Mouse (Mus musculus): ENCODE data around the gene Tyk2. TPM values are rescaled to one million over a fixed set of nuclear protein-coding genes. Genes with fewer than 3 reads are reported as not detected.

The Tyk2 gene
- 5.4 and 7.1 TPM in 2 replicates for polyA plus RNA-seq (2014; fragmentation: Nextera tagmentation; extraction: Ambion mirVana)

GRCm38 (mm10) chr9:21131059-21131956 is at the start of gene Tyk2:
Gene Tyk2 (minus strand): TSS chr9:21131243.
- WGBS: 6% methylated on average over 37 of the region's 37 CpGs
- H3K9ac ChIP-seq (replicated peaks; ENCODE audit: low read length): peak within 1 kb of the TSS; percentile 73
- ATAC-seq (replicated peaks; ENCODE audit: insufficient number of reproducible peaks, low FRiP score, low TSS enrichment, low read depth) (peak; percentile 98), DNase-seq (ENCODE audit: low spot score) (peak; percentile 96)
- peak within 1 kb of the TSS; percentile 70 for H3K4me2 ChIP-seq (ENCODE audit: low read depth, low read length)
- no peaks in the 10 kb centered on the region for H3K4me1 ChIP-seq (ENCODE audit: control insufficient read depth, insufficient read depth, low read length)
- peak within 1 kb of the TSS; percentile 63 for H3K4me3 ChIP-seq (ENCODE audit: low read depth, low read length)
- no peaks in the 10 kb centered on the region for H3K27me3 ChIP-seq (ENCODE audit: control insufficient read depth, insufficient read depth, low read length)
- H3K36me3 ChIP-seq (replicated peaks; ENCODE audit: control insufficient read depth, insufficient read depth, low read depth, low read length): no peaks in the 10 kb centered on the region; the same call in 1 of the 2 replicates
- H3K9me3 ChIP-seq (replicated peaks; ENCODE audit: control insufficient read depth, low read length): no peaks in the 10 kb centered on the region
- no peak within 1 kb of the TSS for H3K27ac ChIP-seq (replicated peaks; ENCODE audit: low read depth, low read length)

- no peak for DNase-seq (ENCODE audit: low spot score)
- Histone ChIP-seq H3K4me2 (ENCODE audit: low read depth, low read length) (no peak overlapping the region), H3K36me3 (replicated peaks; ENCODE audit: control insufficient read depth, insufficient read depth, low read depth, low read length) (no peaks in the 10 kb centered on the region), H3K4me1 (ENCODE audit: control insufficient read depth, insufficient read depth, low read length) (peaks cover 2% of the 10 kb centered on the region; the same call in 1 of the 2 replicates), H3K27ac (replicated peaks; ENCODE audit: low read depth, low read length) (no peak overlapping the region), H3K27me3 (ENCODE audit: control insufficient read depth, insufficient read depth, low read length) (peaks cover 3% of the 10 kb centered on the region; the same call in 1 of the 2 replicates), H3K9ac (replicated peaks; ENCODE audit: low read length) (no peak overlapping the region), H3K4me3 (ENCODE audit: low read depth, low read length) (no peak overlapping the region), H3K9me3 (replicated peaks; ENCODE audit: control insufficient read depth, low read length) (no peaks in the 10 kb centered on the region)
- no peak for ATAC-seq (replicated peaks; ENCODE audit: insufficient number of reproducible peaks, low FRiP score, low TSS enrichment, low read depth)
- 77% methylated on average over 1 of the region's 1 CpGs for WGBS
Observed at GRCm38 (mm10) chr9:21180841-21181240, 49.8 kb upstream of the Tyk2 start.

GRCm38 (mm10) chr9:21180402-21180801 is 49.4 kb upstream of the Tyk2 start:
- H3K9ac ChIP-seq (replicated peaks; ENCODE audit: low read length): no peak overlapping the region
- no peak overlapping the region for H3K4me2 ChIP-seq (ENCODE audit: low read depth, low read length)
- H3K36me3 ChIP-seq (replicated peaks; ENCODE audit: control insufficient read depth, insufficient read depth, low read depth, low read length): no peaks in the 10 kb centered on the region
- H3K4me1 ChIP-seq (ENCODE audit: control insufficient read depth, insufficient read depth, low read length): peaks cover 2% of the 10 kb centered on the region; the same call in 1 of the 2 replicates
- H3K4me3 ChIP-seq (ENCODE audit: low read depth, low read length): no peak overlapping the region
- DNase-seq (ENCODE audit: low spot score) (no peak), ATAC-seq (replicated peaks; ENCODE audit: insufficient number of reproducible peaks, low FRiP score, low TSS enrichment, low read depth) (no peak)
- WGBS: 62% methylated on average over 4 of the region's 4 CpGs
- no peaks in the 10 kb centered on the region for H3K9me3 ChIP-seq (replicated peaks; ENCODE audit: control insufficient read depth, low read length)
- H3K27ac ChIP-seq (replicated peaks; ENCODE audit: low read depth, low read length): no peak overlapping the region
- H3K27me3 ChIP-seq (ENCODE audit: control insufficient read depth, insufficient read depth, low read length): peaks cover 3% of the 10 kb centered on the region; the same call in 1 of the 2 replicates

- H3K36me3 ChIP-seq (replicated peaks; ENCODE audit: control insufficient read depth, insufficient read depth, low read depth, low read length): no peaks in the 10 kb centered on the region
- ATAC-seq (replicated peaks; ENCODE audit: insufficient number of reproducible peaks, low FRiP score, low TSS enrichment, low read depth) (no peak), DNase-seq (ENCODE audit: low spot score) (no peak)
- H3K27ac ChIP-seq (replicated peaks; ENCODE audit: low read depth, low read length): no peak overlapping the region
- no peak overlapping the region for H3K4me3 ChIP-seq (ENCODE audit: low read depth, low read length)
- no peaks in the 10 kb centered on the region for H3K4me1 ChIP-seq (ENCODE audit: control insufficient read depth, insufficient read depth, low read length)
- H3K9me3 ChIP-seq (replicated peaks; ENCODE audit: control insufficient read depth, low read length): no peaks in the 10 kb centered on the region
- no peak overlapping the region for H3K9ac ChIP-seq (replicated peaks; ENCODE audit: low read length)
- no peaks in the 10 kb centered on the region for H3K27me3 ChIP-seq (ENCODE audit: control insufficient read depth, insufficient read depth, low read length)
- WGBS: 66% methylated on average over 6 of the region's 6 CpGs
- no peak overlapping the region for H3K4me2 ChIP-seq (ENCODE audit: low read depth, low read length)
Observed at GRCm38 (mm10) chr9:21172364-21172763, 41.3 kb upstream of the Tyk2 start.

GRCm38 (mm10) chr9:21169157-21169556 is 38.1 kb upstream of the Tyk2 start:
- H3K27me3 ChIP-seq (ENCODE audit: control insufficient read depth, insufficient read depth, low read length): peaks cover 27% of the 10 kb centered on the region
- H3K4me3 ChIP-seq (ENCODE audit: low read depth, low read length): no peak overlapping the region
- no peak overlapping the region for H3K4me2 ChIP-seq (ENCODE audit: low read depth, low read length)
- peaks cover 10% of the 10 kb centered on the region for H3K4me1 ChIP-seq (ENCODE audit: control insufficient read depth, insufficient read depth, low read length)
- ATAC-seq (replicated peaks; ENCODE audit: insufficient number of reproducible peaks, low FRiP score, low TSS enrichment, low read depth) (no peak), DNase-seq (ENCODE audit: low spot score) (no peak)
- no peak overlapping the region for H3K27ac ChIP-seq (replicated peaks; ENCODE audit: low read depth, low read length)
- H3K9me3 ChIP-seq (replicated peaks; ENCODE audit: control insufficient read depth, low read length): no peaks in the 10 kb centered on the region
- 30% methylated on average over 1 of the region's 1 CpGs for WGBS
- H3K9ac ChIP-seq (replicated peaks; ENCODE audit: low read length): no peak overlapping the region
- no peaks in the 10 kb centered on the region for H3K36me3 ChIP-seq (replicated peaks; ENCODE audit: control insufficient read depth, insufficient read depth, low read depth, low read length)

- H3K4me1 ChIP-seq (ENCODE audit: control insufficient read depth, insufficient read depth, low read length): peaks cover 14% of the 10 kb centered on the region
Observed at GRCm38 (mm10) chr9:21168161-21169123, 37.4 kb upstream of the Tyk2 start.

GRCm38 (mm10) chr9:21167140-21168097 is 36.4 kb upstream of the Tyk2 start:
- Histone ChIP-seq H3K27ac (replicated peaks; ENCODE audit: low read depth, low read length) (peak overlapping the region; percentile 72), H3K9me3 (replicated peaks; ENCODE audit: control insufficient read depth, low read length) (no peaks in the 10 kb centered on the region), H3K4me3 (ENCODE audit: low read depth, low read length) (0 out of 2 replicates have a peak overlapping the region, but pooled peaks have one; percentile 3), H3K4me1 (ENCODE audit: control insufficient read depth, insufficient read depth, low read length) (peaks cover 14% of the 10 kb centered on the region), H3K36me3 (replicated peaks; ENCODE audit: control insufficient read depth, insufficient read depth, low read depth, low read length) (no peaks in the 10 kb centered on the region), H3K9ac (replicated peaks; ENCODE audit: low read length) (peak overlapping the region; percentile 39), H3K4me2 (ENCODE audit: low read depth, low read length) (peak overlapping the region; percentile 32), H3K27me3 (ENCODE audit: control insufficient read depth, insufficient read depth, low read length) (peaks cover 34% of the 10 kb centered on the region)
- 45% methylated on average over 10 of the region's 10 CpGs for WGBS
- ATAC-seq (replicated peaks; ENCODE audit: insufficient number of reproducible peaks, low FRiP score, low TSS enrichment, low read depth) (no peak), DNase-seq (ENCODE audit: low spot score) (peak; percentile 73)

More at GRCm38 (mm10) chr9:21168161-21169123, 37.4 kb upstream of the Tyk2 start:
- Histone ChIP-seq H3K9me3 (replicated peaks; ENCODE audit: control insufficient read depth, low read length) (no peaks in the 10 kb centered on the region), H3K9ac (replicated peaks; ENCODE audit: low read length) (peak overlapping the region; percentile 39), H3K4me3 (ENCODE audit: low read depth, low read length) (no peak overlapping the region), H3K27ac (replicated peaks; ENCODE audit: low read depth, low read length) (peak overlapping the region; percentile 72), H3K4me2 (ENCODE audit: low read depth, low read length) (peak overlapping the region; percentile 32), H3K27me3 (ENCODE audit: control insufficient read depth, insufficient read depth, low read length) (peaks cover 34% of the 10 kb centered on the region), H3K36me3 (replicated peaks; ENCODE audit: control insufficient read depth, insufficient read depth, low read depth, low read length) (no peaks in the 10 kb centered on the region)
- 8% methylated on average over 30 of the region's 30 CpGs for WGBS
- ATAC-seq (replicated peaks; ENCODE audit: insufficient number of reproducible peaks, low FRiP score, low TSS enrichment, low read depth) (peak; percentile 25; the same call in 1 of the 2 replicates), DNase-seq (ENCODE audit: low spot score) (peak; percentile 86)

Data from embryonic facial prominence, embryonic 11.5 days (tissue).